Mouse (Mus musculus) CD8-positive naive resting alpha-beta T cell, adult 2 months (primary cell): ENCODE results near the gene Rexo1.

Experiments
- DNase-seq, 2 experiments: peaks; one replicate each; pipeline ENCODE4 v3.0.0; 2022; ENCODE audit warnings: low read depth in 2 of 2, low spot score in 2 of 2

Gene Rexo1

DNA sequence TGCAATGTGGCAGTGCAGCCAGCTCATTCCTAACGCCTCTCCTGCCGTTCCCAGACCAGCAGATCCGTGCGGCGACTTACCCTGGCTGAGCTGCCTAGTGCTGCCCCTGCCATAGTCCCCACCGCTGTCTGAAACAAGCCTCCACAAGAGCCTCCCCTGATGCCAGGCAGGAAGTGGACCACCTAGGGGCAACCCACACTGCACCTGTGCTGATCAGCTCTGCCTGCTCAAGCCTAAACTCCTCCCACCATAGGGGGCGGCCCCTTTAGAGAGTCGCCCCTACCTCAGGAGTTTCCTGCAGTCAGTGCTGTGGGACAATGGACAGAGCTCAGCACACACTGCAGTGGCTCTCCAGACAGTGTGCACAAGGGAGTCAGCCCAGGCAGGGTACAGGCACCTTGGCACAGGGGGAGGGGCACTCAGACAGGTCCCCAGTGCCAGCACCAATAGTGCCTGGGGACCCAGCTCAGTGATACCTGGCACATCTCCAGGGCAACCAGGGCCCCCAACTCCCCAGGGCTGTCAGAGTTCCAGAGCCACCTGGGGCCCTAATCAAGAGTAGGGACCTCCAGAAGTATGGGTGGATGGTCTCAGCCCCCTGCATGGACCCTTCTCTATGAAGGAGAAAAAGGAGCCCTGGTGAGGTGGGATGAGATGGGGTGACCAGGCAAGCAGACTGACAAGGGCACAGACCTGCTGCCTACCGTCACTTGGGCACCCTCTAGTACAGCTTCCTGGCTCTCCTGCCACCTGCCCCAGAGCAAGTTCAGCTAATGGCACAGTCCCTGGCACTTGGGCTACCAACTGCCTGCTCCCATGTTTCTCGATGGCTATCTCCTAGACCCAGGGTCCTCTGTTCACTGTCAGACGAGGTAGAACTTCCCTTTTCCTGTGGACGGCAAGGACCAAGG, 23.5 kb upstream of the Rexo1 start:
- no peak for DNase-seq

DNA sequence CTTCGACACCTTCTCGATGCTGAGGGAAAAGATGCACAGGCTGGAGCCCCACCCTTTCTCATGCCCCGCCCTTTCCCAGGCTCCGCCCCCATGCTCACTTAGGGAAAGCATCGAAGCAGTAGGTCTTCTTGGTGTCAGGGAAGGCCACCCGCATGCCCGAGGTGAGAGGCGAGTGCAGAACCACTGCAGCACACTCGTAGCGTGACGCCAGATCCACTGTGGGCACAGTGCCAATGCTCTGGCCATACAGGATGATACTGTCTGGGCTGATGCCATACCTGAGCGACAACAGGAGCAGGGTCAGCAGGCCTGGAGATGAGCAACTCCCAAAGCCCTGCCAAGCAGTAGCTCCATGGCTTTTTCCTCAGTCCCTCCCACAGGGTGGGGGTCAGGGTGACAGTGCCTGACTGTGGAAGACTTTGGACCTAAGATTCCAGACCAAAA, 22.7 kb upstream of the Rexo1 start:
- DNase-seq = no peak

DNA sequence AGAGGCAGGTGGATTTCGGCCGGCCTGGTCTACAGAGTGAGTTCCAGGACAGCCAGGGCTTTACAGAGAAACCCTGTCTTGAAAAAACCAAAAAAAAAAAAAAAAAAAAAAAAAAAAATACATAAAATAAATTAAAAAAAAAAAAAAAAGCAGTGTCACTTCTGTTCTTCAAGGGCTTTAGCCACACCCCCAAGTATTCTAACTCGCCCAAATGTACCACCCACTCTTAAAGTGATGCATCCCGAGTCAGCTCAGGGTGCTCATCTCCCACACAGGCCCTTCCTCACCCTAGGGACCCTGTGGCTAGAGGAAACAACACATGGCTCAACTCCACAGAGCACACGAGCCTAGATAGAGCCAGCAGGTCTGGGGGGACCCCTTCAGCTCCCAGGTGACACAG, 21.7 kb upstream of the Rexo1 start:
- DNase-seq = no peak

DNA sequence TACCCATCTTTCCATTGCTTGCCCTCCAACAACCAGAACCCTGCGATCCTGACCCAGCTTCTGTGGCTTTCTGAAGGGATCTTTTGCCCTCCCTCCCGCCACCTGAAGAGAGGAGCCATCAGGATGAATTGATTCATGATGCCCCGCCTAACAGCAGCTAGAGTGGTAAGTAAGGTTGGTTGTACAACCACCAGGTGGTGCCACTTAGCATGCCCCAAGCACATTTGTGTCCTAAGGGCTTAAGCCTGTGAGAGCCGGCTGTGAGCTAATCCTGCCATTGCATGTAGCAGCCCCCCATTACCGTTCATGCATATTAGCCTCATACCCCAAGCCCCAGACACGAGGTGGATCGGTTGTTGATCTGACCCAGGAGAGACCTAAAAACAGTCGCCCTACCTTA, 17.6 kb upstream of the Rexo1 start:
- peak; percentile 69 to 78 for DNase-seq

DNA sequence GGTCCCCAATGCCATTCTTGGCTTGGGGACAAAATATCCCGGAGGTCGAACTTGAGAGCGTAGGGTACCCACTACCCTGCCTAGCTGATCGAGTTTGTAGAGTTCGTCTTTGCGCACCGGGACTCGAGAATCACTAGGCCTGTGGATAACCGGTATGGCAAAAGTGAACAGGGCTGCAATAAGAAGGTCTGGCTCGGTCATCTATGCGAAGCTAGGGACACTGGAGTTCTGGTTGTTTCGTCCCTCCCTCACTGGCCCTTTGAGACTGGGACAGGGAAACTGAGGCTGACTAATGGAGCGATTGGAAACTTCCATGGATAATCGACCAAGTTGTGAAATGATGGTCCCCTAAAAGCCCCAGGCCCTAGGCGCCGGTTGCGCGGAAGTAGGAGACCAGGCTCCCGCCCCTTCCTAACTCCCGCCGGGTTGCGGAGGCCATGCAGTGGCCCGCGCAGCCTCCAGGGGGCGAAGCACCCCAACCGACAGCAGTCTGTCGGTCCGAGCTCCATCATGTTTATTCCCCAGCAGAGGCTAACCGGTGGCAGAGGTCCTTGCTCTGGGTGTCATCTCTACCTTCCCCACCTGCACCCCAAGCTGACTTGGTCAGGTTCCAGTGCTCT, 16.9 kb upstream of the Rexo1 start:
- DNase-seq = peak; percentile 77 to 84

DNA sequence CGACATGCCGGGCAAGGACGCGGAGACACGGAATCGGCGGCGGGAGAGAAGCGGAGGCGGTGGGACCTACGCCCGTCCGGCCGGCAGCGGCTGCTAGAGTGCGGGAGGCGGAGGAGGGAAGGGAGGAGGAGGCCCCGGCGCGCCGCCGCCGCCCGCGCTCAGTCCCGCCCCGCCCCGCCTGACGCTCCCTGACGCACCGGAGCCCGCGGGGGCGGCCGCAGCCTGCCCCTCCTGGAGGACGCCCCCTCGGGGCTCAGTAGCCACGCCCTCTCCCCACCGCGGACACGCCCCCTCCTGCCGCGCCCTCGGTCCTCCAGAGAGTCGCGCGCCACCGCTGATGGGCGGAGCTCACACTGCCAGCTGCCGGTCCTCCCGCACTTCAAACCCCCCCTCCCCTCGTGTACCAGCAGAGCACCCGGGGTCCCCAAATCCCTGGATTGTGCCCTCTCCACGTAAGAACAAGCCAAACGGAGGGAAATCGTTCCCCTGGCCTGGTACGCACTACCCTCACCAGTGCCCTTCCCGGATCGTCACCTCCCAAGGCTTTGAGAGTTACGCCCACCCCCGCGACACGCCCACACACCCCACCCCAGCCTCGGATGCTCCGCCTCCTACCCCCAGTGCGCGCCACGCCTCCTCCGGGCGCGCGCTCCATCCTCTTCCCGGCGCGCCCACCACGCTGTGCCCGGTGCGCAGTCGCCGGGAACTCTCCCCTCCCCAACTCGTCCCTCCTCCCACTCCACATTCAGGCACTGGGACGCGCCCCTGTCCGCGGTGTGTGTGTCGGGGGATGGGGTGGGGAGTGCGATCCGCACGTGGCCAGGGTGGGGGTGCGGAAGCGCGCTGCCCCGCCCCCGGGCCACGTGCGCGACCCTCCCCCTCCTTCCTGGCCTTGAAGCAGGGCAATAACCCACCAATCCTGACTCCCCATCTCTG, 16.1 kb upstream of the Rexo1 start, which contains the start of gene Klf16:
Klf16 (minus strand) TSS at position 127 of the 936 bp plus-strand sequence.
- DNase-seq = peak; percentile 99

DNA sequence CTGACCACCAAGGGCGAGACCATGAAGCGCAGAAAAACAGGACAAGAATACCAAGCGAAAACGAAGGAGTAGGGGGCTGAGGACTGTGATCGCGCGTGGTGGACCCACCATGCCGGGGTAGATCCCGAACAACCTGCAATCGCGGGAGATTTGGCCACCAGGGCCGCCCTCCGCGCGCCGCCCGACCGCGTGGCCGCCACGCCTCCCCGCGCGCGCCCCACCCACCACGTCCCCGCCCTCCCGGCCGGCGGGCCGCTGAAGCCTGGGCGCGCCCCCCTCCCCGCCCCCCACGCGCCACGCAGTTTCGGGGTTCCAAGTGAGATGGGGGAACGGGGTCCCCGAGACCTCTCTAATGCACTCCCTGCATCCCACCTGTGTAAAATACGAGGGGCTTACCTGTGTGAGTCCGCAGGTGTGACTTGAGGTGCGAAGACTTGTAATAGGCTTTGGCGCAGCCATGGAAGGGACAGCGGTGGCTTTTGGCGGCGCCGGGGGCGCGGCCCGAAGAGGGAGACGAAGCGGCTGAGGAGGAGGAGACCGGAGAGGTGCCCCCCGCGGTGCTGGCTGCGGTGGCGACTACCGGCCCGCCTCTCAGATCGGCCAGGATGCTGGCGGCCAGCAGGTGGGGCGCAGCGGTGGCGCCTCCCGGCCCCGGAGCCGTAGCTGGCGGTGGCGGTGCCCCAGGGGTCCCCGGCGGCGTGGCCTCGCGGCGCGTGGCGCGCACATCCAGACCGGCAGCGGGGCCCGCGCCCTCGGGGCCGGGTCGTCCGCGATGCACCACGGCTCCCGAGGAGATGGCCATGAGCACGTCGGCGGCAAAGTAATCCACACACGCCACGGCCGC, 15.2 kb upstream of the Rexo1 start:
- DNase-seq = peak; percentile 47 to 60

DNA sequence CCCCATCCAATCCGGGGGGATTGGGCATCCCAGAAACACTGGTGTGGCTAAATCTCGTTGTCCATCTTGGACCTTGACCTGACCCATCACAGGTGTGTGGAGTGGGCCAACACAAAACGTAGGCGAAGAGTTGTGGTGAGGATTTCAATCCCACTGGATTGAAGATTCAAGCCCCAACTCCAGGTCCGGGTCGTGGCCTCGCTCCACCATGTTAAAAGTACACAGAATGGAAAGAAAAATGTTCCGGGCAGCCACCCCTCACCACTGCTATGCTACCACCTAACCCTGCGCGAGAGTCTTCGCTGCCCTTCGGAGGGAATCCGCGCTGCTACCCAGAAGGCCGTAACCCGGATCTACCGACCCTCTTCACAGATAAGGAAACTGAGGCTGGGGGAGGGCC, 14.6 kb upstream of the Rexo1 start:
- no peak for DNase-seq

DNA sequence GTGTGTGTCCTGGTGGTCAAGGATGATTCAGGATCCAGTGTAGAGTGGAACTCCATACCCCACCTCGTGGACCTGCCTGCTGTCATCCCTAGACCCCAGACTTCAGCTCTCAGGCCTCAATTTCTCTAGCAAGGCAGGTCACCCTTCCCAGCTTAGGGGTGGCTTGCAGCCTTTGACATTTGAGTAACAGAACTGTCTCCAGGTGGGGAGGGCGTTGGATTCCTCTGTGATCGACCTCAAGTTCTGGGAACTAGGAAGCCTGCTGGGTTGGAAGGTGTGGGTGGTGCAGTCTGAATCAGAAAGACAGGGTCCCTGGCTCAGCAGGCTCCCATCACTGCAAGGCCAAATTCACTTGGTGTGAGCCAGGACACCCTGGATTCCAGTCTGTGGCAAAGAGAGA, 13.5 kb upstream of the Rexo1 start:
- DNase-seq = no peak

DNA sequence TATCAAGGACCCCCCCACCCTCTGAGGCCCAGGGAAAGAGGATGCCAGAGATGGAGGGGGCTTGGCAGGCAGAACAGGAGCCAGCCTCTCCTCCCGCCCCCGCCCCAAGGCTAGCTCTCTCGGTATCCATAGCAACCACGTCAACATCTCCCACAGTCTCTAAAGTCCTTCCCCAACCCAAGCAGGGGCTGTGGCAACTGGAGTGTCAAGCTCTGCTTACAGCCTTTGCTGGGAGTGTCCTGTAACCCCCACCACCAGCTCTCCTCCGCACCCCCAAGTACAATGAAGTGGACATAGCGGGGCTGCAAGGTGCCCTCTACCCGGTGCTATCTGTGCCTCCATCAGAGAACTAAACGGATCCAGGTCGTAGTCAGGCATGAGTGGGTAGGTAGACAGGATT, 12.6 kb upstream of the Rexo1 start:
- no peak for DNase-seq

DNA sequence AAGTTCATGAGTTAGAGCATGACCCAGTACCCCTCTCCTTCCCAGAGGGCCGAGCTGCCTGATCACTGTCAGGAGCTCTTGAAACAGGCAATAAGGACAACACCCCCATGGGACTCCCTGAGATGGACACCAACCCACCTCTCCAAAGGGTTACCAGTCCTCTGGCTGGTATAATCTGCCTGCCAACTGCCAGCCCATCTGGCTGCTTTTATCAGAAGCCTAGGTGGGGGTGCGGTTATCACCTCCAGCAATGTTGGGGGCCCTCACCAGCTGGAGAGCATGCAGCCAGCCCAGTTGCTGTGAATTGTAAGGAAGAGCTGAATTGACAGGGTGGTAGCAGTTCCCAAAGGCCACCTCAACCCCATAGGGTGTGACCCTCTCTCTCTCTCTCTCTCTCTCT, 11.1 kb upstream of the Rexo1 start:
- DNase-seq = no peak

DNA sequence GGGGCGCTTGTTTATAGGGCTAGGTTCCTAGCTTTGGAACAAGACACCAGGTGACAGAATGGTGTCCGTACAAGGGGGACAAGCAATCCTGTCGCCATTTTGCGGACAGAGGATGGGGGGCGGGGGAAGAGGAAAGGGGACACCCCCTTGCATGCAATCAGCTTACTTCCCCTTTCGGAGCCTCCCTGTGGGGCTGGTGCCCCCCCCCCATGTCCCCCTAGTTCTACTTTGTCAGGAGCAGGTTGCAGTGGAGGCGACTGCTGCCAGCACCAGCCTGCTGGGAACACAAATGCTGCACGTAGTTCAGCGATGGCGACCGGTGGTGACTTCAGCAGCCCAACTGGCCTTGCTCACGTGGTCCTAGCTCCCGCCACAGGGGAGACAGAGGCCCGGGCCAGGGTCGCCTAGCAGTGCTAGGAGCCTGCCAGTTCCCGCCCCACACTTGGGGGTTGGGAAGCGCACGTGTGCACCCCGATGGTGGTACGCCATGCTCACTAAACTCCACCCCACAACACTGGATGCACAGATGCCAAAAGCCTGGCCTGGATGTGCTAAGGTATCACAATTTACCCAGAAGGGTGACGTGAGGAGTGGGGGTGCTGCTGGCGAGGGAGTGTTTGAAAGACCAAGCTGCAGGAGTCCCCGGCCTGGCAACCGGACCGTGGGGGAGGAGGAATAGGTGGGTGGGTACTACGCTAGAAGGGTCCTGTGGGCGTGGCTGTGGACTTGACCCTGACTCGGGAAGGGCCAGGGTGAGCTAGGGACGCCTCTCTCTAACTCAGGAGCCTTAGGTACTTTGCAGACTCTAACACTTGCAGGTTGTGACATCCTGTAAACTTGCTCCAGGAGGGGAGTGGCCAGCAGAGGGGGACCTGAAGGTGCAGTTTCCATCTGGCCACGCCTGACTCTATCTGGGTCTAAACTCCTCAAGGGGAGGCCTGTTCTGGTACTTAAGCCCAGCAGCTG, 9.8 kb upstream of the Rexo1 start:
- no peak for DNase-seq

DNA sequence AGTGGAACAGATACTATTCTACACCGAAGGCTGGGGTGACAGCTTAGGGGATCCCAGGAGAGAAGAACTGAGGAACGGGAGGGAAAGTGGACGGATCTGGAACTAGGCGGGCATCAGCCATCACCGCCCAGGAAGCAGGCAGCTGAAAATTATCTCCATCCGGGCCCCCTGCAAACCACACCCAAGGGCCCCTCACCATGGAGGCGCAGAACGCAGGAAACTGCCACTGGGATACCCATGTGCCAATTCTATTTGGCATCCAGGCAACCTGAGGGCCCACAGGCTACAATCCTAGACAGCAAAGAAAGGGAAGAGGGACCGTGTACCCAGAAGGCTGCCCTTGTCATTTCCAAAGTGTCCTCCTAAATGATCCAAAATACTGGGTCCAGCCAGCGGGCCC, 9.1 kb upstream of the Rexo1 start:
- DNase-seq = no peak

DNA sequence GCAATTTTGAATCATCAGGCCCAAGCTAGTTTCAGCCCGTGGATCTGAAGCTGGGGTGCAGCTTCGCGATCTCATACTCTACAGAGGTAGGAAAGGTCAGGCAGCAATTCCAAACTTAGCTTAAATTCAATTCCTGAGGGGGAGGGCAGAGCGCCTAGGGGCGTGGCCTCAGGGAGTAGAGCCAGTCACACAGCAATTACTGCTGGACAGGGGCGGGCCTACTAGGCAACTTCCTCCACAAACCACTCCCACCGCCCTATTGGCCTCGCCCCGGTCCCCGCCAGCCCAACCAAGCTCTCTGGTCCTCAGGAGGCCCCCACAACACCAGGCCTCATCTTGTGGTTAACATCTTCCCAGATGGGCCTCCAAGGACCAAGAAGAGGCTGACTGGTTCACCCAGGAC, 8.3 kb upstream of the Rexo1 start:
- no peak for DNase-seq

DNA sequence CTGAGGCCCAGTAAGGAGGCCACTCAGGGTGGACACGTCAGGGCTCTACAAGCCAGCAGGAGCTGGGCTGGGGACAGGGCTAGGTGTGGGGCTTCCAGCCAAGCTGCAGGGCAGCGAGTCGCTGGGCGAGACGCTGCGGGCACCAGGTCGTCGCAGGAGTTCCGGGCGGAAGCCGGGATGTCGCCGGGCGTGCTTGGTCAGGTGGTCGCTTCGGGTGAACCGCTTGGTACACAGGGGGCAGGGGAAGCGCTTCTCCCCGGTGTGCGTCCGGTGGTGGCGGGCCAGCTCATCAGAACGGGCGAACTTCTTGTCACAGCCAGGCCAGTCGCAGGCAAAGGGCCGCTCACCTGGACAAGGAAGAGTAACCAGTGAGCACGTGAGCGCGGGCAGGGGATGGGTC, 7.5 kb upstream of the Rexo1 start:
- DNase-seq = no peak

DNA sequence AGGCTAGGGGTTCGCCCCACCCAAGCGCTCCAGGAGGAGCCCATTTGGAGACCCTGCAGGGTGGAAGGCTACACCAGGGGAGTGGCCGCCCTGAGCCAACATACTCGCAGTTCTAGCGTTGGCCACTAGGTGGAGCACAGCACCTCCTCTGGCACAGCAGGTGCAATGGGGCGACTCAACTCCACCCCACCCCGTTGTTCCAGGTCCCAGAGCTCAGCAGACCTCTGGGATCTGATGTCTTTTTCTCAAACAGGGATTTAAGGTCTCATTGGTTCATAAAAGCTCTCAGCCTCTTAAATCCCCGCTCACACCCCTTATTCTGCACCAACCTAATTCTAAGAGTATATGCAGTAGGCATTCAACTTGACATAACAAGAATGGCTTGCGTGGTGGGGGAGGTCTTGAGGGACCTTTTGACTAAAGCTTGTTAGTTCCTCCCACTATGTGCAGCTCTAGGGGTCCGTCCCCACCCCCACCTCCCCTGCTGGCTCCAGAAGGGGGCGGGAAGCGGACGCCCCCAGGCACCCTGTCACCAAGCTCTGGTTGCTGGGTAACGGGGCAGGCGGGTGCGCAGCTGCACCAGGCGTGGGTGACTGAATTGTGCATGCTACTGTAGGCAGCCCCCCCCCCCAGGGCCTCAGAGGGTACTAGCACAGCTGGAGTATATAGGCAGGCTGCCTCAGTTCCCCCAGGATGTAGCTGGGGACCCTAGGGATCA, 5.2 kb upstream of the Rexo1 start:
- peak; percentile 87 to 92 for DNase-seq

DNA sequence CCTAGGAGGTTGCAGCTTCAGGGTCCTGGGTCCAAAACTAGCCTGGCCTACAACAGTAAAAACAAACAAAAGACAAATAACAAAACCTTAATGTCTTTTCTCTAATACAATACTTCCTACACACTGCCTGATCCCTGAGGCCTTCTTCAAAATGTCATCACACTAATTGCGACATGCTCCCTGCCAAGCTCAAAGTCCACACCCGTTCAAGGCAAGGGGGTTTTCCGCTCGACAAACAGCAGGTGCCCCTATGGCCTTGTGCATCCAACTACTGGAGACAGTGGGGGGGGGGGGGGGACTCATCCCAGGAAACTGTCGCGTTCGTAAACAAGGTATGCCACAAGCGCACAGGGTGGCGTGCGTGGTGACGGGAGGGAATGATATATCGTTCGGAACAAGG, 739 bp downstream of the Rexo1 start:
- no peak for DNase-seq

DNA sequence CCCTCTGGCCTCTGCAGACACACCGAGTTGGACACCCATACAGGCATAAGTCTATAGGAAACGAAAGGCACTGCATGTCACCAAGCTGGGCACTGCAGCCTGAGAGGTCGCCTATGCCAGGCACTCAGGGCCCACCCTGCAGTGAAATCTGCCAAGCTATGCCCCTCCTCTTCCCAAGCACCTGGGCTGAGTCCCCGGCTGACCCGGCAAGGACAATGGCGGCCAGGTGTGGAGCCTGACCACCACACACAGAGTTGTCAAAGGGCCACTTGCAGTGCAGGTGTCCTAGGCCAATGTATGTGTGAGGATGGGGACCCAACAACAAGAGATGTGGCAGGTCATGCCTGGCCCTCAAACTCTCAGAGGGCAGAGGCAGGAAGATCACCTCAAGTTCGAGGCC, 1.9 kb downstream of the Rexo1 start:
- no peak for DNase-seq
